Mouse (Mus musculus): ENCODE measurements around the gene Oosp1. TPM values are rescaled to one million over a fixed set of nuclear protein-coding genes. Genes with fewer than 3 reads are reported as not detected.

The Oosp1 gene
- total RNA-seq, 2 experiments from 2014 or later: not detected

GRCm38 (mm10) chr19:11624800-11625199, 66.2 kb downstream of the Oosp1 start:
- no peak for DNase-seq (ENCODE audit: extremely low spot score in 1 of 2, low spot score in 1 of 2)

- DNase-seq (ENCODE audit: extremely low spot score in 1 of 2, low spot score in 1 of 2): no peak
Observed at GRCm38 (mm10) chr19:11623551-11623950, 67.4 kb downstream of the Oosp1 start, which contains the start of gene Ms4a2. Gene Ms4a2 (minus strand): TSS chr19:11623719.

GRCm38 (mm10) chr19:11617983-11618382, 73.0 kb downstream of the Oosp1 start:
- DNase-seq (ENCODE audit: extremely low spot score in 1 of 2, low spot score in 1 of 2): no peak

Other genes starting within 250 kb of the Oosp1 start
- not detected for gene Ms4a4b, start 247.6 kb downstream of the Oosp1 start, total RNA-seq (2021)
- 1 to 10 TPM in 1 of 2 experiments, under 1 TPM in 1; 0.68 to 1.2 TPM for gene Ms4a6c, start 221.8 kb downstream of the Oosp1 start, total RNA-seq (2021)
- under 1 TPM in 1 of 2 experiments, not detected in 1; 0.12 TPM for gene Gm8369, start 205.2 kb downstream of the Oosp1 start, total RNA-seq (2021)
- gene Ms4a6b, start 174.6 kb downstream of the Oosp1 start, total RNA-seq (2021): 1 to 10 TPM; 1.6 to 2.7 TPM
- not detected for gene Ms4a4d, start 154.3 kb downstream of the Oosp1 start, total RNA-seq (2021)
- gene Ms4a6d, start 86.3 kb downstream of the Oosp1 start, total RNA-seq (2021): under 1 TPM; 0.54 to 0.98 TPM
- not detected for gene Ms4a2, start 67.4 kb downstream of the Oosp1 start, total RNA-seq (2021)
- not detected for gene Ms4a3, start 50.3 kb downstream of the Oosp1 start, total RNA-seq (2021)
- gene Oosp2, start 30.6 kb downstream of the Oosp1 start, total RNA-seq (2021): not detected
- not detected for gene Oosp3, start 5.9 kb upstream of the Oosp1 start, total RNA-seq (2021)
- gene Gif, start 56.4 kb upstream of the Oosp1 start, total RNA-seq (2021): not detected
- 10 to 100 TPM; 34.2 to 37.6 TPM for gene Mrpl16, start 79.2 kb upstream of the Oosp1 start, total RNA-seq (2021)
- 10 to 100 TPM; 24.2 to 32.3 TPM for gene Stx3, start 128.3 kb upstream of the Oosp1 start, total RNA-seq (2021)
- gene Olfr1417, start 148.1 kb upstream of the Oosp1 start, total RNA-seq (2021): not detected
- not detected for gene Olfr1418, start 169.9 kb upstream of the Oosp1 start, total RNA-seq (2021)
- not detected for gene Olfr1419, start 184.0 kb upstream of the Oosp1 start, total RNA-seq (2021)
- gene Olfr1420, start 195.4 kb upstream of the Oosp1 start, total RNA-seq (2021): not detected
- 10 to 100 TPM; 19.3 TPM for gene Patl1, start 221.2 kb upstream of the Oosp1 start, total RNA-seq (2021)

All from layer of hippocampus, postnatal 25 days (tissue).